Mouse (Mus musculus) right cerebral cortex, postnatal 10 days (tissue): ENCODE measurements around the gene Awat1.

ENCODE experiments used
- DNase-seq, 2 experiments: peaks; one replicate each; pipeline ENCODE4 v3.0.0; 2021; ENCODE audit warnings: low spot score in 2 of 2

Awat1 gene

DNA sequence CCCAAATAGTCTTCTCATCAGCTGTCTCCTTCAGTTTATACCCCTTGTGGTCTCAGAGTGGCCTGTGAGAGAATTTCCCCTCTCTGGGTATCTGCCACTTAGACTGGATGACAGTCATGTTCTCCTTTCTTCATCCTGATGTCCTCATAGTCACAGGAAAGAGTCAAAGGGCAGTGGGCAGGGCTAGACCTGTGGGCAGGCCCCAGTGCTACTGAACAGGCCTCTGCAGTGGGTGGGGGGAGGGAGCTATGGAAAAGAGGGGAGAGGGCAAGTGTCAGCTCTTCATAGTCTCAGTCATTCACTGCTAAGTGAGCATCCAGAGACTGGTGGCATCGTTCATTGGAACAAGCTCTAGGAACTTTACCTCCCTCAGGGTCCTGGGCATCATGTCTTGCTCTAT lies at the start of gene Awat1:
Gene Awat1, plus strand, starts transcription at position 301 of the 400 bp plus-strand sequence.
- no peak for DNase-seq

DNA sequence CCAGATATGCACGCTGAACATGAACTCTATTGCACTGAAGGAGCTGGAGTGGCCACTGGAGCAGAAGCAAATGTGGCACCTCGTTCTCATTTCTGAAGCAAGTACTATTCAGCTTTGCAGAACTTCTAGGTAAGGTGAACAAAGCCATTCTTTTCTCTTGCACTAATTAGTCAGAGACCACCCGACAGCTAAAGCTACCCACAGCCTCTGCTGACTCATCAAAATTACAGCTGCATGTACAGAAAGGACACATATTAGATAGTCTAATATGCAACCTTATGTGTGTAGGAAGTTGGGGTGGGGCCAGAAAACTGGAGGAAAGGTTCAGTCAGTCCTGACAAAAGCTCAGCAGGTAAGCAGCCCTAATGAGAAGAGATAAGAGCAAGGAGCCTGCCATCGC lies 47.6 kb upstream of the Awat1 start, which contains the start of gene Dgat2l6:
Gene Dgat2l6, plus strand, starts transcription at position 368 of the 400 bp plus-strand sequence.
- no peak for DNase-seq

GRCm38 (mm10) chrX:100556026-100556425 lies 16.0 kb upstream of the Awat1 start:
- no peak for DNase-seq

DNA sequence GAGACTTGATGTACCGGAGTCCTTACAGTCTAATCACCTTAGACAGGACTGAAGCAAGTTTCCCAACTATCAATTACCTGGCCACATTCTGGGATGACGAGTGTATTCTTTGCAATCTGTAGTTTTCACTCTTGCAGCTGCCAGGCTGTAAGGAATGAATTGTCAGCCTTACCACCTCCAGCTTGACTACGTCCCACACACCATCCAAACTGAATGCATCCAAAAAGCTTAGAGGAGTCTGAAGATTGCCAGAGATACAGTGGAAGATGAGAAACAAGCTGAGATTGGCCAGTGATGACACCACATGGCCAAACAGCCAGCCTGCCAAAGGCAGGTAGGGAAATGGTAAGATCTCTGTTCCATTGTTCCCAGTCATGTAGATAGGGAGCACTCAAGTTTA lies 6.4 kb upstream of the Awat1 start:
- DNase-seq, result no peak

DNA sequence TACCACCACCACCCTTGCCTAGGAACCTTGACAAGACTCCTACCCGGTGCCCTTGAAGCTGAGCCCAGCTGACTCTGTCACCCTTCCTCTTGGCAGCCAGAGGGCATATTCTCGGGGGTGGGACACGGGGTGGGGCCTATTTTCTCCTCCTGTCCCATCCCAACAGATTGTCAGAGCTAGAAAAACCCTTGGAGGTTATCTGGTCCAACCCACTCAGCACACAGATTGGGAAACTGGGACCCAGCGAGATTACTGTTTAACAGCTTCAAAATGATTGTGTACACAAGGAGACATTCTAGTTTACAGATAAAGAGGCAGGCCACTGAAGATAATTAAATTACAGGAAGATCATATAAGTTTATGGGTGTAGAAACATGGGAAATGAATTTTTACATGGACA lies 22.7 kb downstream of the Awat1 start, which contains the start of gene P2ry4:
Gene P2ry4, minus strand, starts transcription at position 79 of the 400 bp plus-strand sequence.
- DNase-seq, result no peak

GRCm38 (mm10) chrX:100597439-100597838 lies 25.4 kb downstream of the Awat1 start:
- DNase-seq, result peak; percentile 49 to 59

GRCm38 (mm10) chrX:100599755-100600154 lies 27.7 kb downstream of the Awat1 start:
- no peak for DNase-seq

DNA sequence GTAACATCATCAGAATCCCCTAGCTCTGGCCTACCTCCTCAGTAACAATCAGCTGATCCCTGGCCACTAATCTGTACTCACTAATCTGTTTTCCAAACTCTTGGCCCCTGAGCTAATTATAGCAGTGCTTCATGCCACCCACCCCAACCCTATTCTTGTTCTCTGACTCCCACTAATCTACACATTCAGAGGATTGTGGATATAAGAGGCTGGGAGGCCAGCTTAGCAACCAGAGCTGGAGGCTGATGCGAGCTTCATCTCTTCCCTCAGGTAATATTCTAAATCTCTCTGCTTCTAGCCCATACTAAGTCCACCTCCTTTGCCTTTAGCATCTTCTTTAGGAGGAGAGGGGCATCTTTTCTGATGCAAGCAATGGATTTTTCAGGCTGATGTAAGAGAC lies 33.3 kb downstream of the Awat1 start, which contains the start of gene Arr3:
Gene Arr3, plus strand, starts transcription at position 184 of the 400 bp plus-strand sequence.
- DNase-seq, result no peak

- DNase-seq, result no peak
Observed at GRCm38 (mm10) chrX:100618488-100618887, 46.4 kb downstream of the Awat1 start.

- DNase-seq, result no peak
Observed at GRCm38 (mm10) chrX:100621366-100621765, 49.3 kb downstream of the Awat1 start.

DNA sequence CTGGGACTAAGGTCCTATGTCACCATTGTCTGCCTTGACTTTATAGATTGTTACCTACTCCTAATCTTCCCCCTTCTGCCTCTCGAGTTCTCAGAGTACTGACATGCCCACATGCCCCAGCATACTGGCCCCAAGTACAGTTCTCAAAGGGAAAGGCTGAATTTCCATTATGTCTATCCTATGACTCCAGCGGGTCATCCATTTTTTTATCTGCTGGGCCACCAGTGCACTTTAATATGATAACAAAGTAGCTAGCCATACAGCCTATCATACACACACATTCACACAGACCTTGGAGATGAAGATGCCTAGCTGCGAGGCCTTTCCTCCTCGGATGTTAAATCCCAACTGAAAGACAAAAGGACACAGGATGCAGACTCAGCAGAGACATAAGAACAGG lies 52.2 kb downstream of the Awat1 start:
- DNase-seq, result no peak

GRCm38 (mm10) chrX:100625146-100625545 lies 53.1 kb downstream of the Awat1 start:
- DNase-seq, result peak in 1 of 2 experiments; percentile 23

- DNase-seq, result no peak
Observed at GRCm38 (mm10) chrX:100625546-100625801, 53.4 kb downstream of the Awat1 start, which contains the start of gene Kif4. TSS of gene Kif4 (plus strand) at chrX:100625737.

- peak; percentile 94 to 96 for DNase-seq
Observed at GRCm38 (mm10) chrX:100625802-100626793, 54.0 kb downstream of the Awat1 start, which contains the start of gene Pdzd11. TSS of gene Pdzd11 (minus strand) at chrX:100626568.
